Mouse (Mus musculus) midbrain, embryonic 10.5 days (tissue): ENCODE results near the gene Ndufa8. TPM values are rescaled to one million over a fixed set of nuclear protein-coding genes. Genes with fewer than 3 reads are reported as not detected.

Source experiments
- DNase-seq: peaks from one replicate; pipeline ENCODE4 v3.0.0-alpha.2; 2017; ENCODE audit warnings: low spot score
- H3K27ac ChIP-seq: fragments of 300-500 bp; sonication (generic); replicated peaks from 2 replicates; pipeline ENCODE4 v1.5.1; 2016; ENCODE audit warnings: mild to moderate bottlenecking
- H3K27me3 ChIP-seq: fragments of 300-500 bp; sonication (generic); 2 replicates; pipeline ENCODE4 v1.6.1; 2016; ENCODE audit warnings: low read depth, mild to moderate bottlenecking; ENCODE audit not compliant: poor library complexity, severe bottlenecking
- H3K36me3 ChIP-seq: fragments of 300-500 bp; sonication (generic); 2 replicates; pipeline ENCODE4 v1.6.1; 2016; ENCODE audit warnings: mild to moderate bottlenecking, moderate library complexity
- H3K4me1 ChIP-seq: fragments of 300-500 bp; sonication (generic); 2 replicates; pipeline ENCODE4 v1.6.1; 2016
- H3K4me3 ChIP-seq: fragments of 300-500 bp; sonication (generic); 2 replicates; pipeline ENCODE4 v1.5.1; 2016; ENCODE audit warnings: mild to moderate bottlenecking, moderate library complexity
- H3K9me3 ChIP-seq: fragments of 300-500 bp; sonication (generic); replicated peaks from 2 replicates; pipeline ENCODE4 v1.6.1; 2016; ENCODE audit warnings: mild to moderate bottlenecking
- WGBS: fragments of 180-500 bp; shearing (Covaris S2); methylation state at CpG from one replicate; pipeline ENCODE4 v1.1.7; 2016; 5-methylcytosine and 5-hydroxymethylcytosine counted together
- polyA plus RNA-seq: library from polyadenylated mRNA; unstranded; fragments of >200 nt; fragmentation: Nextera tagmentation; extraction: Ambion mirVana; gene quantifications from 2 replicates; pipeline ENCODE4 v1.2.1, GENCODE M21; 2016

The Ndufa8 gene
- polyA plus RNA-seq, 1 experiment from 2014 or later, result 202 TPM

GRCm38 (mm10) chr2:35999212-35999611 is 50.0 kb downstream of the Ndufa8 start:
- Histone ChIP-seq H3K27me3 (peaks cover 3% of the 10 kb centered on the region), H3K4me3 (no peak overlapping the region), H3K36me3 (no peaks in the 10 kb centered on the region), H3K27ac (no peak overlapping the region), H3K9me3 (no peaks in the 10 kb centered on the region), H3K4me1 (0 out of 2 replicates have a peak, but pooled peaks cover 10% of the 10 kb centered on the region)
- DNase-seq, result no peak

DNA sequence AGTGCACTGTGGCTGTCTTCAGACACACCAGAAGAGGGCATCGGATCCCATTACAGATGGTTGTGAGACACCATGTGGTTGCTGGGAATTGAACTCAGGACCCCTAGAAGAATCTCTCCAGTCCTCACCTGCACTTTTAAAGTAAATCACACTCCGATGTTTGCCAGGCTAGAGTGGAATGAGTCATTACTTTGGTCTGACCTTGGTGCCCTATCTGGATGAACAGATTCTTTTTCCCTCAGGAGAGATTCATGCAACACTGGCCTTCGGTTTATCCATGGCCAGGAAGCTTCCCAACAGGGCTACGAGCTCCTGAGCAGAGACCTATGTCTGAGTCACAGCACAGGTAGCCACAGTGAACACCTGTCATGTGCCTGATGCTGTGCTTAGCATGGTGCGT is 50.8 kb downstream of the Ndufa8 start:
- Histone ChIP-seq H3K4me3 (no peak overlapping the region), H3K4me1 (0 out of 2 replicates have a peak, but pooled peaks cover 5% of the 10 kb centered on the region), H3K9me3 (no peaks in the 10 kb centered on the region), H3K27ac (no peak overlapping the region), H3K27me3 (no peaks in the 10 kb centered on the region), H3K36me3 (no peaks in the 10 kb centered on the region)
- WGBS, result 87% methylated on average over 5 of the region's 5 CpGs
- DNase-seq, result no peak

DNA sequence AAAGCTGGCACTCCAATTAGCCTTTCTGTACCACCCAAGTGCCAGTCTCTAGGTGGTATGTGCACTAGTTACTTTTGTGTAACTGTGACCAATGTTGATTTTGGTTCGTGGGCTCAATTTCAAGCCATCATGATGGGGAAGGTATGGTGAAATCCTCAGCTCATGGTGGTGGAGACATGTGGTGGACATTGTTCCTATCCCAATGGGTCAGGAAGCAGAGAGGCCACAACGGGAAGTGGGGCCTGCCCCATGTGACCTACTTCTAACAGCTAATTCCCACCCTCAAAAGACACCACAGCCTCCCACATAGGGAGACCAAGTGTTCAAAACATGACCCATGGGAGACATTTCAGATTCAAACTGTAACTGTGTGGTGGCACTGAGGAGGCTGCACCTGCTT is 52.5 kb downstream of the Ndufa8 start:
- Histone ChIP-seq H3K4me1 (no peaks in the 10 kb centered on the region), H3K9me3 (no peaks in the 10 kb centered on the region), H3K36me3 (no peaks in the 10 kb centered on the region), H3K4me3 (no peak overlapping the region), H3K27ac (no peak overlapping the region), H3K27me3 (no peaks in the 10 kb centered on the region)
- DNase-seq, result no peak
- 85% methylated on average over 2 of the region's 2 CpGs for WGBS

DNA sequence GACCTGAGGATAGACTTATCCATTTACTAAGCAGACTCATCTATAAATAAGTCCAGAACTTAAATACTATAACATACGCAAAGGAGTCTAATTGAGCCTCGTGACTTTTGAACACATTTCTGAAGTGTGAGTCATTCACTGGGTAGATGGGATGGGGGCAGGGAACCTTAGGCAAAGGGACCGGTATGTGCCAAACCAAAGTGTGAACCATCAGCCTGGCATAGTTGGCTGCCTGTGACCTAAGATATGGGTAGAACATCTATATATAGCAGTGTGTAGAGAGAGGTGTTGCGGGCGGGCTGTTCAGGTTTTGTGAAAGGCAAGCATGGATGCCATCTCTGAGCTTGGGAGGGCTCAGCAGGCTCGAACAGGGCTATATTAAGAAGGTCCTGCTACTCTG is 54.9 kb downstream of the Ndufa8 start:
- H3K4me3 ChIP-seq, result no peak overlapping the region
- H3K27me3 ChIP-seq, result no peaks in the 10 kb centered on the region
- H3K9me3 ChIP-seq, result no peaks in the 10 kb centered on the region
- no peak overlapping the region for H3K27ac ChIP-seq
- H3K36me3 ChIP-seq, result no peaks in the 10 kb centered on the region
- no peak for DNase-seq
- WGBS, result 90% methylated on average over 6 of the region's 6 CpGs
- no peaks in the 10 kb centered on the region for H3K4me1 ChIP-seq

DNA sequence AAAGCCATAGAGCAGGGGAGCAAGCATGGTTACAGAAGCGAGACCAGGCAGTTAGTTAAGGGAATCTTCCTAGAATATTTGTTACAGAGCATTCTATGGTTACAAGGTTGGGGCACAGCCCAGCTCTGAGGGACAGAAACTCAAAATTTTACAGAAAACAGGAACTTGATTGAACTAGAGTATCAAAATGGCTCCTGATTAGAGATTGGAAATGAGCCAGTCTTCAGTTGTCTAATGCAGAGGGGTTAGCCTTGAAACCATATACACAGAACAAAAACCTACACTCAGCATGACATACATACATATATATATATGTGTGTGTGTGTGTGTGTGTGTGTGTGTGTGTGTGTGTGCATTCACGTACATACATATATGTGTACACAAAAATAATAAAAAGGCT is 55.7 kb downstream of the Ndufa8 start:
- Histone ChIP-seq H3K9me3 (no peaks in the 10 kb centered on the region), H3K27me3 (no peaks in the 10 kb centered on the region), H3K4me3 (no peak overlapping the region), H3K36me3 (no peaks in the 10 kb centered on the region), H3K4me1 (no peaks in the 10 kb centered on the region), H3K27ac (no peak overlapping the region)
- no peak for DNase-seq
- 75% methylated on average over 2 of the region's 2 CpGs for WGBS

DNA sequence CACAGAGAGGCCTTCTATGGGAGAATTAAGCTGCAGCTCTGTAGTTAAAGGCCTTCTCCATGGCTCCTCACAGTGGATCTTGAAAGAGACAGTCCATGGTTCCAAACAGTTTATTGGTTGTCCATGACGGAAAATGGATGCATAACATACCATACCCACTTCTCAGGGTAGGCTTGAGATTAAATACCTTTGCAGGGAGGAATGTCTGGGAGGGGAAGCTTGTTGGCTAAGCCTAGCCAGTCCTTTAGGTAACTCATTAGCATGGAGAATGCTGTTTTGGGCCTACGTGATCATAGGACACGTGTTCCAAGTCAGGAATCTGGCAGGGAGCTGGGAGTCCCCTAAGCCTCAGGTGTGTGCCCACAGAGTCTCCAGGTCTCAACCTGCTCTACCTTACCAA is 56.9 kb downstream of the Ndufa8 start:
- WGBS, result 83% methylated on average over 3 of the region's 3 CpGs
- Histone ChIP-seq H3K27ac (no peak overlapping the region), H3K36me3 (no peaks in the 10 kb centered on the region), H3K4me1 (no peaks in the 10 kb centered on the region), H3K27me3 (peaks cover 11% of the 10 kb centered on the region; the same call in 1 of the 2 replicates), H3K4me3 (no peak overlapping the region), H3K9me3 (no peaks in the 10 kb centered on the region)
- no peak for DNase-seq

Other genes starting within 250 kb of the Ndufa8 start
- 0.74 and 0.92 TPM in 2 replicates for gene Ttll11, start 69.5 kb downstream of the Ndufa8 start, polyA plus RNA-seq
- gene Morn5, start 52 bp upstream of the Ndufa8 start, polyA plus RNA-seq, result 0.20 and 0.35 TPM in 2 replicates
- 1.2 and 1.6 TPM in 2 replicates for gene Lhx6, start 56.0 kb upstream of the Ndufa8 start, polyA plus RNA-seq
- 25.6 and 30.1 TPM in 2 replicates for gene Mrrf, start 87.0 kb upstream of the Ndufa8 start, polyA plus RNA-seq
- gene Rbm18, start 87.4 kb upstream of the Ndufa8 start, polyA plus RNA-seq, result 80.8 and 95.4 TPM in 2 replicates
- gene Ptgs1, start 181.0 kb upstream of the Ndufa8 start, polyA plus RNA-seq, result 3.6 and 4.7 TPM in 2 replicates